Mouse (Mus musculus) limb, embryonic 13.5 days (tissue): Measurements from ENCODE around the gene Cyp2u1. TPM values are rescaled to one million over a fixed set of nuclear protein-coding genes. Genes with fewer than 3 reads are reported as not detected.

Experiments
- ATAC-seq: fragments of 200-750 bp; cut with Nextera tagmentation; 2 replicates; pipeline ENCODE4 v1.8.0; 2017; ENCODE audit warnings: low read depth, moderate number of reproducible peaks, moderate TSS enrichment; ENCODE audit not compliant: low FRiP score
- H3K27ac ChIP-seq: fragments of 300-500 bp; sonication (generic); 2 replicates; pipeline ENCODE4 v1.5.1; 2015; ENCODE audit warnings: inconsistent platforms, mild to moderate bottlenecking, moderate library complexity
- H3K27me3 ChIP-seq: fragments of 300-500 bp; sonication (generic); 2 replicates; pipeline ENCODE4 v1.6.1; 2015; ENCODE audit warnings: mild to moderate bottlenecking, inconsistent platforms
- H3K36me3 ChIP-seq: fragments of 300-500 bp; sonication (generic); 2 replicates; pipeline ENCODE4 v1.6.1; 2015; ENCODE audit warnings: inconsistent platforms, mild to moderate bottlenecking, moderate library complexity
- H3K4me1 ChIP-seq: fragments of 300-500 bp; sonication (generic); 2 replicates; pipeline ENCODE4 v1.6.1; 2015; ENCODE audit warnings: inconsistent platforms
- H3K4me2 ChIP-seq: fragments of 300-500 bp; sonication (generic); replicated peaks from 2 replicates; pipeline ENCODE4 v1.6.1; 2015; ENCODE audit warnings: inconsistent platforms, mild to moderate bottlenecking, moderate library complexity
- H3K4me3 ChIP-seq: fragments of 300-500 bp; sonication (generic); 2 replicates; pipeline ENCODE4 v1.5.1; 2015; ENCODE audit warnings: moderate library complexity, mild to moderate bottlenecking, inconsistent platforms
- H3K9ac ChIP-seq: fragments of 300-500 bp; sonication (generic); 2 replicates; pipeline ENCODE4 v1.6.1; 2015; ENCODE audit warnings: mild to moderate bottlenecking, inconsistent platforms
- H3K9me3 ChIP-seq: fragments of 300-500 bp; sonication (generic); 2 replicates; pipeline ENCODE4 v1.6.1; 2016; ENCODE audit warnings: inconsistent platforms
- WGBS: fragments of 180-500 bp; shearing (Covaris S2); methylation state at CpG from one replicate; pipeline ENCODE4 v1.1.7; 2015; 5-methylcytosine and 5-hydroxymethylcytosine counted together
- polyA plus RNA-seq: library from polyadenylated mRNA; unstranded; fragments of >200 nt; fragmentation: Nextera tagmentation; extraction: Ambion mirVana; gene quantifications from 2 replicates; pipeline ENCODE4 v1.2.1, GENCODE M21; 2015

Gene Cyp2u1
- polyA plus RNA-seq, 1 experiment from 2014 or later, result 2.6 TPM

DNA sequence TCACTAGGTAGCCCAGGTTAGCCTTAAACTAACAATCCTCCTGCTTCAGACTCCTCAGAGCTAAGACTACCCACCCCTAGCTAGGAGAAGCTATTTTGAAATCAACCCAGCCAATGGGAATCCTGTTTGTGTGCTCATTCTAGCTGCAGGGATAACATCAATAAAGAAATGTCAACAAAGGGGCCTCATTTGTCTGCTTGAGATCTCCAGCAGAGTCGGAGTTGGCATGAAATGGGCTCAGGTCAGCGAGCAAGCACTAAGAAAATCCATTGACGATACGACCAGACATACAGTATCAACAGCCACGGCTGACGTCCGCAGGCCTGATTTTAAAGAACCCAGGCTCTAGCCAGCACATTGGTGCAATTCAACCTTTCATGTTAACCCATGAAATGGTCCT lies 24.2 kb upstream of the Cyp2u1 start:
- H3K4me2 ChIP-seq, result no peak overlapping the region
- no peak overlapping the region for H3K4me3 ChIP-seq
- H3K9me3 ChIP-seq, result 0 out of 2 replicates have a peak, but pooled peaks cover 6% of the 10 kb centered on the region
- ATAC-seq, result no peak
- H3K4me1 ChIP-seq, result peaks cover 23% of the 10 kb centered on the region
- H3K27me3 ChIP-seq, result no peaks in the 10 kb centered on the region
- WGBS, result 81% methylated on average over 7 of the region's 7 CpGs
- H3K27ac ChIP-seq, result no peak overlapping the region
- no peak overlapping the region for H3K9ac ChIP-seq
- peaks cover 11% of the 10 kb centered on the region; the same call in 1 of the 2 replicates for H3K36me3 ChIP-seq

DNA sequence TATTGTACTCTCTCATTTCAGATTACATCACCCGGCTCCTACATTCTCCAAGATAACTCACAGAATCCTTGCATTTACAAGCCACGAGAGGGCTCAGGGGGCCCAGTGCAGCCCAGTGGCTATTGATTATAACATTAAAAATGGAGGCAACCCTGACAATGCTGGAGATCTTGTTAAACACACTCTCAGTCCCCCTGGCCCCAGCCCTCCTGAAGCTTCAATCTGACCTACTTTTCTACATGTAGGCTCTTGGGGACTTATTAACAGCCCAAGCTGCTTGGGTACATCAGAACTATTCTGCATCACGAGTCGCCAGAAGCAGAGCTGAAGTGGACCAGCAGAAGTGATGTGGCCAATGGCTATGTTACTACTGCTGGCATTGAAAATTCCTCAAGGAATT lies 23.6 kb upstream of the Cyp2u1 start:
- Histone ChIP-seq H3K4me2 (no peak overlapping the region), H3K36me3 (peaks cover 11% of the 10 kb centered on the region; the same call in 1 of the 2 replicates), H3K9ac (no peak overlapping the region), H3K27ac (no peak overlapping the region), H3K27me3 (no peaks in the 10 kb centered on the region), H3K4me3 (no peak overlapping the region), H3K4me1 (peaks cover 28% of the 10 kb centered on the region), H3K9me3 (0 out of 2 replicates have a peak, but pooled peaks cover 6% of the 10 kb centered on the region)
- no peak for ATAC-seq
- WGBS, result 82% methylated on average over 4 of the region's 4 CpGs

DNA sequence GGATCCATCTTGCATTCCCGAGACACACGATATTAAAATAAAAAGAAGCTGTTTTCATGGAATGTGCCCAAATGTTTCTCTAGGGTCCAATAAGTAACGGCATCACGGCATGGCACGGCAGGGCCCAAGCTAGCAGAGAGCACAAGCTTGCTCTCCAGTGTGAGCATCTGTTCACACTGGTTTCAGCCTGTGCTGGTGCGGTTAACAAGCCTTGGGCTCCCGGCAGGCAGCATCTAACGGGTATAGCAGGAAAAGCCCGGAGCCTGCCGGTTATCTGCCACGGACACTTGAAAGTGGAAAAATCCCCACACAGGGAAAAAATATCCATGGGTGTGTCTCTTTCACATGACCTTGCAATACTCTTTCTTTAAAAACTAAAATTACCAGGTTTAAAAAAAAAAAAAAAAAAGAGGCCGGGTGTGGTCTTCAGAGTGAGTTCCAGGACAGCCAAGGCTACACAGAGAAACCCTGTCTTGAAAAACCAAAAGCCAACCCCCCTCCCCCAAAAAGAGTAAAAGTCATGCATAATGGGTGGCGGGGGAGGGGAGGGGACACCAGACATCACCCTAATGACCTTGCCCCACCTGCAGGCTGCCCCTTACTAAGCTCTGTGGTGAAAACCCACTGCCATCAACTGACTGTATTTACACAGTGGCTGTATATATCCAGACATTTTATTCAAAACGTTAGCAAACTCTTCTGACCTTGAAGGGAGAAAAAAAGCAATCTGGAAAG lies 19.2 kb upstream of the Cyp2u1 start:
- no peaks in the 10 kb centered on the region for H3K9me3 ChIP-seq
- no peak overlapping the region for H3K9ac ChIP-seq
- H3K4me3 ChIP-seq, result no peak overlapping the region
- H3K27me3 ChIP-seq, result no peaks in the 10 kb centered on the region
- 42% methylated on average over 14 of the region's 14 CpGs for WGBS
- no peak overlapping the region for H3K4me2 ChIP-seq
- H3K27ac ChIP-seq, result no peak overlapping the region
- 0 out of 2 replicates have a peak, but pooled peaks have one; percentile 66 for ATAC-seq
- peaks cover 35% of the 10 kb centered on the region for H3K4me1 ChIP-seq
- H3K36me3 ChIP-seq, result no peaks in the 10 kb centered on the region

DNA sequence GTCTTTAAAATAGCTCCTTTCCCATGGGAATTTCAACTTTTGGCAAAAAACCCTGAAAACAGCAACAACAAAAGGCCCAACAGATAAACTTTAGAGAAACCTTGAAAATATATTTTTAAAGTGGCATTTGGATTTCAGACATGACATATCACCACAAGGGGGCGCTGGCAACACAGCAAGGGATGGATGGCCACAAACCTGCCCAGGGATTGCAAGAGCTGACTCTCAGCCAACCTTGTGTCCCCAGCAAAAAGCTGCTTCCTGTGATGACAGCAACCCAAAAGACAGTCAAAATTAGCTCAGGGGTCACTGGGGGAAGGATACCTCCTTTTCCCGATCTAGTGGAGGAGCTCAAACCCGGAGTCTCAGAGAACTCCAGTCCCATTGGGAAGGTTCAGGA lies 17.2 kb upstream of the Cyp2u1 start:
- Histone ChIP-seq H3K27ac (no peak overlapping the region), H3K9ac (no peak overlapping the region), H3K4me1 (peaks cover 29% of the 10 kb centered on the region), H3K9me3 (no peaks in the 10 kb centered on the region), H3K27me3 (no peaks in the 10 kb centered on the region), H3K4me2 (peak overlapping the region; percentile 49), H3K36me3 (no peaks in the 10 kb centered on the region), H3K4me3 (no peak overlapping the region)
- ATAC-seq, result no peak
- 3% methylated on average over 3 of the region's 3 CpGs for WGBS

DNA sequence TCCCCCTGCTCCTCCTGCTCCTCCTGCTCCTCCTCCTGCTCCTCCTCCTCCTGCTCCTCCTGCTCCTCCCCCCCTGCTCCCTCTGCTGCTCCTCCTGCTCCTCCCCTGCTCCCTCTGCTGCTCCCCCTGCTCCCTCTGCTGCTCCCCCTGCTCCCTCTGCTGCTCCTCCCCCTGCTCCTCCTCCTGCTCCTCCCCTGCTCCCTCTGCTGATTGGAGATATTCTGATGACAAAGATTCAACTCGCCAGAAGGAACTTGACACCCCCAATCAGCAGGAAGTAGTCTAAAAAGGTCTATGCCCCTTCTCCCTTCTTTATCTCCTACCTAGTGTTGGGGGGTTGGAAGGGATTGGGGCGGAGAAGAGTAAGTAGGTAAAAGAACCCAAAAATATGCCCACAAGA lies 15.2 kb upstream of the Cyp2u1 start:
- H3K27ac ChIP-seq, result no peak overlapping the region
- no peak overlapping the region for H3K4me2 ChIP-seq
- no peaks in the 10 kb centered on the region for H3K27me3 ChIP-seq
- WGBS, result 66% methylated on average over 2 of the region's 2 CpGs
- no peak for ATAC-seq
- no peaks in the 10 kb centered on the region for H3K9me3 ChIP-seq
- H3K4me1 ChIP-seq, result peaks cover 29% of the 10 kb centered on the region
- no peaks in the 10 kb centered on the region for H3K36me3 ChIP-seq
- H3K9ac ChIP-seq, result no peak overlapping the region
- H3K4me3 ChIP-seq, result no peak overlapping the region

- WGBS, result 45% methylated on average over 1 of the region's 1 CpGs
- H3K4me2 ChIP-seq, result no peak overlapping the region
Measured at GRCm38 (mm10) chr3:131317126-131317525, 14.1 kb upstream of the Cyp2u1 start.

GRCm38 (mm10) chr3:131315957-131316510 lies 13.0 kb upstream of the Cyp2u1 start:
- H3K27ac ChIP-seq, result no peak overlapping the region
- no peaks in the 10 kb centered on the region for H3K36me3 ChIP-seq
- peak overlapping the region; percentile 41 for H3K4me2 ChIP-seq
- peaks cover 14% of the 10 kb centered on the region for H3K4me1 ChIP-seq
- H3K9me3 ChIP-seq, result no peaks in the 10 kb centered on the region
- H3K9ac ChIP-seq, result no peak overlapping the region
- no peaks in the 10 kb centered on the region for H3K27me3 ChIP-seq
- no peak overlapping the region for H3K4me3 ChIP-seq
- no peak; the same call in 1 of the 2 replicates for ATAC-seq
- 45% methylated on average over 4 of the region's 4 CpGs for WGBS

More at GRCm38 (mm10) chr3:131317126-131317525, 14.1 kb upstream of the Cyp2u1 start:
- Histone ChIP-seq H3K36me3 (no peaks in the 10 kb centered on the region), H3K27me3 (no peaks in the 10 kb centered on the region), H3K9me3 (no peaks in the 10 kb centered on the region), H3K27ac (no peak overlapping the region), H3K9ac (no peak overlapping the region), H3K4me3 (no peak overlapping the region), H3K4me1 (peaks cover 23% of the 10 kb centered on the region)
- no peak for ATAC-seq

DNA sequence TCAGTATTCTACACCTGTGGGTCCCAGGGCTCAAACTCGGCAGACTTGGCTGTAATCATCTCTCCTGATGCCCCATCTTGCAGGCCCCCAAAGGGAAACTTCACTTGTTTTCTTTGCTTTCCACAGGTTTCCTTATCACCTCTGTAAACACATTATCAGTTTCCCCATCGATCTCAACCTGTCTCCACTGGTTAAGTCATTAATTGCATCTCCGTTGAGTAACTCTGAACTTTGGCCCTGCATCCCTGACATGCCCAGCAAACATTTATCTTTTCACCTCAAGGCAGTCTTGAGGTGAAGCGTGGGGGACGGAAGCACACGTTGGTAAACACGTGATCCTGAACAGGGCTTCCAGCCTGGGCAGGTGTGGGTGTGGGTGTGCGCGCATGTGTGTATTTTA lies 9.3 kb upstream of the Cyp2u1 start:
- 83% methylated on average over 9 of the region's 9 CpGs for WGBS
- H3K27me3 ChIP-seq, result no peaks in the 10 kb centered on the region
- no peak overlapping the region for H3K27ac ChIP-seq
- peaks cover 18% of the 10 kb centered on the region for H3K9me3 ChIP-seq
- peaks cover 6% of the 10 kb centered on the region for H3K4me1 ChIP-seq
- H3K4me3 ChIP-seq, result no peak overlapping the region
- no peak overlapping the region for H3K4me2 ChIP-seq
- no peak for ATAC-seq
- H3K9ac ChIP-seq, result no peak overlapping the region
- no peaks in the 10 kb centered on the region for H3K36me3 ChIP-seq

- H3K36me3 ChIP-seq, result no peaks in the 10 kb centered on the region
- H3K4me2 ChIP-seq, result no peak overlapping the region
- H3K9me3 ChIP-seq, result peaks cover 18% of the 10 kb centered on the region
- H3K27ac ChIP-seq, result no peak overlapping the region
- H3K27me3 ChIP-seq, result no peaks in the 10 kb centered on the region
- no peak overlapping the region for H3K4me3 ChIP-seq
- ATAC-seq, result no peak
- 83% methylated on average over 4 of the region's 4 CpGs for WGBS
- H3K9ac ChIP-seq, result no peak overlapping the region
- no peaks in the 10 kb centered on the region for H3K4me1 ChIP-seq
Measured at GRCm38 (mm10) chr3:131310572-131310971, 7.5 kb upstream of the Cyp2u1 start.

DNA sequence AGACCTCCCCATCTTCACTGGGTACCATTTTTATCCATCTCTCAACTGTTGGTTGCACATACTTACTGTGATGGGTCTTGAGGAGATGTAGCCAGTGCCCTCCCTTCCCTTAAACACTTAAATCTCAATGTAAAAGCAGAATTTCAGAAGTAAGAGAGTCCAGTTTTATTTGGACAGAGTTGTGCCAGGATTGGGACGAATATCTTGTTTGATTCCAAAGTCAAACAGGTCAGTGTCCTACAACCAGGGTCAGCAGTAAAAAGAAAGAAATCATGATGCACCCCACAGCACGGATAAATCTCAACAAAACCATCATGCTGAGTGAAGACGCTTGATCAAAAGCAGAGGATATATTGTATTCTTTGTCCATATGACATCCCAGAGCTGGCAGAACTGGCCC lies 4.8 kb upstream of the Cyp2u1 start:
- no peaks in the 10 kb centered on the region for H3K36me3 ChIP-seq
- ATAC-seq, result no peak
- WGBS, result 82% methylated on average over 3 of the region's 3 CpGs
- H3K27ac ChIP-seq, result no peak overlapping the region
- H3K9ac ChIP-seq, result no peak overlapping the region
- H3K4me3 ChIP-seq, result no peak overlapping the region
- no peak overlapping the region for H3K4me2 ChIP-seq
- H3K9me3 ChIP-seq, result peaks cover 18% of the 10 kb centered on the region
- no peaks in the 10 kb centered on the region for H3K27me3 ChIP-seq
- H3K4me1 ChIP-seq, result no peaks in the 10 kb centered on the region

GRCm38 (mm10) chr3:131306255-131306654 lies 3.2 kb upstream of the Cyp2u1 start:
- Histone ChIP-seq H3K4me2 (no peak overlapping the region), H3K27ac (no peak overlapping the region), H3K4me3 (no peak overlapping the region), H3K36me3 (no peaks in the 10 kb centered on the region), H3K4me1 (0 out of 2 replicates have a peak, but pooled peaks cover 4% of the 10 kb centered on the region), H3K9me3 (peaks cover 18% of the 10 kb centered on the region), H3K27me3 (no peaks in the 10 kb centered on the region), H3K9ac (no peak overlapping the region)
- ATAC-seq, result no peak
- WGBS, result 82% methylated on average over 7 of the region's 7 CpGs

DNA sequence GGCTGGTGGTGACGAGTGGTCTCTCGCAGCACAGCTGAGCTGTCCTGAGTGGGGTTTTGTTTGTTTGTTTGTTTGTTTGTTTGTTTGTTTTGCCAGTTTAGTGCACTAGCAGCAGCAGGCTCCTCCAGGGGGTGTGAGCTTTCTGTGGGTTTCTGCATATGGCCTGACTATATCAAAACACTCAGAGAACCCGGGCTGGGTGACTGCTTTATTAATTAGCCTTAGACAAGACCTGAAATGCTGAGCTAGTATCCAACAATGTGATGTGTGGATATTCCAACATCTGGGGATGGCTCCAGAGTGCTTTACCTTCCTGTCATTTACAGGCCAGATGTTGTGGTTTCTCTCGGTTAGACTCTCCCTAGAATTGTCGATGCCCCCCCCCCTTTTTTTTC lies 290 bp upstream of the Cyp2u1 start:
- Histone ChIP-seq H3K9me3 (peaks cover 3% of the 10 kb centered on the region; the same call in 1 of the 2 replicates), H3K4me2 (peak overlapping the region; percentile 98), H3K4me3 (peak overlapping the region; percentile 73), H3K27me3 (no peaks in the 10 kb centered on the region), H3K36me3 (no peaks in the 10 kb centered on the region), H3K9ac (0 out of 2 replicates have a peak overlapping the region, but pooled peaks have one; percentile 74), H3K4me1 (peaks cover 14% of the 10 kb centered on the region), H3K27ac (no peak overlapping the region)
- WGBS, result 21% methylated on average over 5 of the region's 5 CpGs
- no peak for ATAC-seq
